Mouse (Mus musculus) lung, adult 2 months (tissue): ENCODE data around the gene Rgs8.

Source experiments
- CTCF ChIP-seq: fragments of 200-500 bp; IDR thresholded peaks from 2 replicates; pipeline ENCODE4 v1.5.1; 2011; ENCODE audit warnings: mild to moderate bottlenecking, low read length, control low read depth; ENCODE audit not compliant: insufficient read depth
- POLR2A ChIP-seq: fragments of 200-500 bp; IDR thresholded peaks from 2 replicates; pipeline ENCODE4 v1.6.1; 2011; ENCODE audit warnings: low read depth, mild to moderate bottlenecking, control low read depth, low read length, borderline replicate concordance; ENCODE audit errors: extremely low read depth

DNA sequence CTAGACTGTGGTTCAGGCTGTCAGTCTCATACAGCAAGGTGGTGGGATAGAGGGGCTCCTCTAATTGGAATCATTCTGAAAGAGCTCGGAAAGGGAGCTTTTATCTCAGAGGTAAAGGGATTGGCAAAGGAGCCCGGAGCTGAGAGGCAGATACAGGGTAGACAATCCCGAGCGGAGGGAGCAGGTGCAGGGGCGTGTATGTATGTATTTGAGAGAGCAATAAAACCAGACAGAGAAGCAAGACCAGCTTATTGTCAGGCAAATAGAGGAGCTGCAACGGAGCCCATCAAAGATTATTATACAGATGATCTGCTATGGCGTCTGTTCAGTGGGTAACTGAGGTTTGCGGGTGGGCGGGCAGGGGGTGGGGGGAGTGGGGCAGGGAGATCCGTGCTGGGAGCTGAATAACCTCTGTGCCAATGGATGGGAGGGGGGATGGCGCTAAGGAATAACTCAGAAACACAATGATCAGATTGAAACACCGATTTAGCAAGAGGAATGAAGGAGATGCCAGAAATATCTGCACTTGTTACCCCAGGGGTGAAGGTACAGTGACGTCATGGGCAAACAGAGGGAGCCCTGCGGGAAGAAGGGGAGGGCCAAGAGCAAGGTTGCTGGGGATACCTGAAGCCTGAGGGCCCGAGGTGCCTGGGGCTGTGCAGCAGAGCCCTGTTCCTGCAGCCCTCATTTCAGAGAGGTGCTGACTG, 8.3 kb downstream of the Rgs8 start:
- TF ChIP-seq POLR2A = no peak
- no peak for TF ChIP-seq CTCF
